Mouse (Mus musculus) left cerebral cortex, adult 2 months (tissue): ENCODE data around the gene Add2. TPM values are rescaled to one million over a fixed set of nuclear protein-coding genes. Genes with fewer than 3 reads are reported as not detected.

Experiments used
- DNase-seq, 2 experiments: peaks; one replicate each; pipeline ENCODE4 v3.0.0; 2021 to 2022; ENCODE audit warnings: low spot score in 2 of 2, mixed read lengths in 1 of 2; ENCODE audit errors: extremely low spot score in 1 of 2
- H3K27ac ChIP-seq: fragments of 200-600 bp; 2 replicates; pipeline ENCODE4 v1.8.1; 2022
- H3K4me3 ChIP-seq: fragments of 200-600 bp; 2 replicates; pipeline ENCODE4 v1.8.1; 2022
- CTCF ChIP-seq: fragments of 200-600 bp; IDR thresholded peaks from 2 replicates; pipeline ENCODE4 v1.8.1; 2022; ENCODE audit warnings: antibody characterized with exemption, mild to moderate bottlenecking, moderate library complexity
- intact Hi-C: fragments of 180-260 bp; cut with DNase I; formaldehyde crosslinking; loops from one replicate; pipeline ENCODE4 v1.15.1; 2025
- total RNA-seq, 2 experiments: library from RNA; stranded (reverse); gene quantifications; 2 replicates each; pipeline ENCODE4 v1.2.3; 2021

Add2 gene
- total RNA-seq, 2 experiments from 2014 or later, result 222 to 223 TPM

DNA sequence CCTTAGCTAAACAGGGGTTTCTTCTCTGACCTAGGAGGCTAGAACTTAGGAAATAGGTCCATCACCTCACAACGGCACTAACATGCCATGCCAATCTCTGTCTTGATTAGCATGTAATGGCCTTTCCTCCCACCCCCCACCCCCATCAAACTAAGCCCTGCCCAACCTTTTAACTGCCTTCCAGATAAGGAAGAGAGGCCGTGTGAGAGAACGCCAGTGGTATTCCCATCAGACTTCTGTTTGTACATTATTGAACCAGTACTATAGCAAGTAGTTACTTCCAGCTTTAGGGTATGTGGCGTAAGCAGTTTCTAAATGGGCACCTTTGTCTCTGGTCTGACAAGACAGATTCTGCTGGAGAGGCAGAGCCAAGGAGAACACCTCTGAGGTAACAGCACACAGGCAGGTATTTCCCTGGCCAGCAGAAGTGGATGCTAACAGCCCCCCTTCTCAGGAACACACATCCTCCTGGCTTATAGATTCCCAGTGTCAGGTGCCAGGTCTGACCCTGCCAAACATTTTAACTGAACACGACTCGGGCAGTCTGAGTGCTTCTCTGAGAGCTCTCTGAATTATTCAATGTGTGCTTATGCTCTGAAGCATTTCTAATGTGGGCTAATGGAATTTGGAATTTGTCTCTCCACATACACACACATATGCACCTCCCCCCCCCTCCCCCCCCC is 22.2 kb downstream of the Add2 start:
- no peak overlapping the region for H3K4me3 ChIP-seq
- intact Hi-C loops, result no loop called here
- TF ChIP-seq CTCF, result no peak
- peak overlapping the region; percentile 76 for H3K27ac ChIP-seq
- no peak for DNase-seq

DNA sequence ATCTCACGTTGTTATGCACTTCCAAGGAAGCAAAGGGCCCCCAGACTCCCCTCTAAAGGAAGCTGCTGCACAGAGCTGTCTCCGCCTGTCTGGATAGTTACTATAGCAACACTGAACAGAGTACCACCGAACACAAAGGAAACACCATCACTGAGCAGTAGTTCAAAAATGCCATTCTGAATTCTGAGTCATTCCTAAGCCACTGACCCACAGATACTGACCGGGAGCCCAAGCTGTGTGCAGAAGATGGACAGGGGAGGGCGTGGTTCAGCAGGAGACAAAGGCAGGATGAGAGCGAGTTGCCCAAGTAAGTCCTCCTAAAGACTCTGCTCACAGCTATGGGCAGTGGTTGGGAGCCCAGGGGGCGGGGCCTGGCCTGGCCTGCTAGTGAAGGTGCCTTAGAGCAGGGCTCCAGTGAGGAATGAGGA is 23.6 kb downstream of the Add2 start:
- DNase-seq, result no peak
- intact Hi-C loops, result no loop called here
- TF ChIP-seq CTCF, result no peak
- peak overlapping the region; percentile 60 for H3K27ac ChIP-seq
- H3K4me3 ChIP-seq, result no peak overlapping the region

- no peak overlapping the region for H3K4me3 ChIP-seq
- intact Hi-C loops, result no loop called here
- TF ChIP-seq CTCF, result no peak
- DNase-seq, result no peak
- H3K27ac ChIP-seq, result peak overlapping the region; percentile 60
Observed at GRCm38 (mm10) chr6:86052556-86052955, 24.1 kb downstream of the Add2 start.

- no peak for DNase-seq
- Histone ChIP-seq H3K27ac (peak overlapping the region; percentile 60), H3K4me3 (no peak overlapping the region)
Observed at GRCm38 (mm10) chr6:86053099-86053498, 24.6 kb downstream of the Add2 start.

DNA sequence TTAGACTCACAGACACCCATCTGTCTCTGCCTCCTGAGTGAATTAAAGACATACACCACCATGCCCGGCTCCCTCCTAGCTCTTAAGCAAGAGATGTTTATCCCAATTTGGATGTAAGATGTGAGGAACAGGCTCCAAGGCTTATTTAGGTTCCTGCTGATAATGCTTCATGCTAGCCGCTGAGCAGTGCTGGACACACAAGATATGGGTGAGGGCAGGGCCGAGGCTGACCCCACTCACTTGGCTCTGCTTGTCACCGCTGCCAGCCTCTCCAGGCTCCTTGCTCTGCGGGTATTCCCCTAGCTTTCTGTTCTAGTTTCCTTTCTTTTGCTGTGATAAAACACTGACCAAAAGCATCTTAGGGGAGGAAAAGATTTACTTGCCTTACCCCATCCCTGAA is 25.1 kb downstream of the Add2 start:
- no peak for TF ChIP-seq CTCF
- DNase-seq, result no peak
- Histone ChIP-seq H3K4me3 (no peak overlapping the region), H3K27ac (peak overlapping the region; percentile 60)
- intact Hi-C loops, result no loop called here

More at GRCm38 (mm10) chr6:86053099-86053498, 24.6 kb downstream of the Add2 start:
- intact Hi-C loops, result no loop called here
- no peak for TF ChIP-seq CTCF

- Histone ChIP-seq H3K27ac (peak overlapping the region; percentile 71), H3K4me3 (no peak overlapping the region)
- no peak for TF ChIP-seq CTCF
- DNase-seq, result no peak
- intact Hi-C loops, result no loop called here
Observed at GRCm38 (mm10) chr6:86058475-86058874, 30.0 kb downstream of the Add2 start.

GRCm38 (mm10) chr6:86059151-86059853 is 30.8 kb downstream of the Add2 start:
- DNase-seq, result peak in 1 of 2 experiments; percentile 39
- intact Hi-C loops, result no loop called here
- no peak for TF ChIP-seq CTCF
- peak overlapping the region; percentile 71 for H3K27ac ChIP-seq
- no peak overlapping the region for H3K4me3 ChIP-seq

DNA sequence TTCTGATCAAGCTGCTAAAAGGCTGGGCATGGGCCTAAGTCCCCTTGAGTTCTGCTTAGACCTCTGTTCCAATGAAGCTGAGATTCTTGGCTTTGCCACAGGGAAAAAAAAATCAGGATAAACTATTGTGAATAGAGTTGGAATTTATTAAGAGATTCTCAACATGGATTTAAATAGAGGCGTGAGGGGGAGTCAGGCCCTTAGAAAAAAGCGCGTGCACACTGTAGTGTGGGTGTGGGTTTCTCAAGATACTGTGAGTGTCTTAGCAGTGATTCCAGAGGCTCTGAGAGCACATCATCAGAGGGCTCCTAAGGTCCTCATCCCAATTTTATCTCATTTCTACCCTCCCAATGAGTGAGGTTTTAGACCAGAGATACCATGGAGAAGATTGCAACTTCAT is 31.7 kb downstream of the Add2 start:
- DNase-seq, result no peak
- TF ChIP-seq CTCF, result no peak
- Histone ChIP-seq H3K27ac (peak overlapping the region; percentile 71), H3K4me3 (no peak overlapping the region)
- intact Hi-C loops, result no loop called here

GRCm38 (mm10) chr6:86062226-86062625 is 33.7 kb downstream of the Add2 start:
- H3K4me3 ChIP-seq, result no peak overlapping the region
- DNase-seq, result no peak
- H3K27ac ChIP-seq, result peak overlapping the region; percentile 91
- intact Hi-C loops, result no loop called here
- TF ChIP-seq CTCF, result no peak

GRCm38 (mm10) chr6:86062684-86063083 is 34.2 kb downstream of the Add2 start:
- DNase-seq, result no peak
- no peak for TF ChIP-seq CTCF
- peak overlapping the region; percentile 91 for H3K27ac ChIP-seq
- intact Hi-C loops, result no loop called here
- no peak overlapping the region for H3K4me3 ChIP-seq

DNA sequence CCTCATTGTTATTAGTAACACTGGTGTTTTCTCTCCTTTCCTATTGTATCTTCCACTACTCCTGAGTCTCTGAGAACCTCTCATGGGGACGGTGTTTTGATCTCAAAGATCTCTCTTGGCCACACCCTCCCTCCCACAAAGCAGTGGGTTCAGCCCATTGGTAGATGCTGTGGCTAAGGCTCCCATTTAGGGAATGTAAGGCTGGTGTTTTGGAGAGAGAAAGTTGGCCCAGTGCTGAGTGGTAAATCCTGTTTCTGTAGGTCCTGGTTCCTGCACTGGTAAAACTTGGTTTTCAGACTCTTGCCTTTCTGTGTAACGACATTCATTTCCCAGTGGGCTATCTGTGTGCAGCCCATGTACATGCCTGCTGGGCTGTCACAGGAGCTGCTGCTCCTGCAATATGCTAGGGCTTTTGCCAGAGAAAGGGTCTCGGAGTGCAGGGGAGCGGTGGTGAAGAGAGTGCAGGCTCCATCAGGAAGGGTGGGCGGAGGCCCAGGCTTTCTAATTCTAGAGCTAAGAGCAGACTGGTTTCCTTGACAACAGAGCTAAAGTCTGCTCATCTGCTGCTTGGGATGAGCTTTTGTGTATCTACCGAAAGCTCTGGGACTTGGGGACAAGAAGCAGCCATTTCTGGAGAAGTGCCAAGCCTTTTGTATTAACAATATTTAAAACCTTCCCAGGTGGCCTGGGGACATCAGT is 36.0 kb downstream of the Add2 start:
- intact Hi-C loops, result loop anchor here (2.0 to 5.0 kb wide), 2 partner anchors 26 to 38 kb away; no protein-coding TSS in a partner anchor
- peak overlapping the region; percentile 91 for H3K27ac ChIP-seq
- no peak overlapping the region for H3K4me3 ChIP-seq
- peak; percentile 67 to 78 for DNase-seq
- no peak for TF ChIP-seq CTCF

DNA sequence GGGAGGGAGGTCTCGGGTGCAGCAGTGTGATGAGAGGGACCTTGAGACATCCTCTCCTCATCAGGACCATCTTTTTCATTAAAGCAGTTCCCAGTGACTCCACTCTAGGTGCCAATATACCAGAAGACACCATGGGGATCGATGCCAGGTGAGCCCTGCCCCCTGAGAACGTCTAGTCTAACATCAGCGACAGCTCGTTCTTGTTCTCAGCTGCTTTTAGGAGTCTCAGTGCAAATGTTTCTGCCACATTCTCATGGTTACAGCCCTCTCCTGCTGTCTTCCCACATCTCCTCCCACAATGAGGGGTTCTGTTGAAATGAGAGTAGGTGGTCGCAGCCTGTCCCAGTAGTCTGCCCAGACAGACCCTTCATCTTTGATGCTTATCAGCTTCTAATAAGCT is 38.2 kb downstream of the Add2 start:
- DNase-seq, result no peak

More for the DNA sequence above, 38.2 kb downstream of the Add2 start:
- intact Hi-C loops, result loop anchor here (2.0 to 5.0 kb wide), 2 partner anchors 18 to 36 kb away; no protein-coding TSS in a partner anchor
- TF ChIP-seq CTCF, result no peak
- H3K4me3 ChIP-seq, result no peak overlapping the region
- peak overlapping the region; percentile 91 for H3K27ac ChIP-seq
